Mouse (Mus musculus) liver, embryonic 11.5 days (tissue): ENCODE results near the gene Lrriq4. TPM values are rescaled to one million over a fixed set of nuclear protein-coding genes. Genes with fewer than 3 reads are reported as not detected.

Experiments
- ATAC-seq: fragments of 200-750 bp; cut with Nextera tagmentation; replicated peaks from 2 replicates; pipeline ENCODE4 v1.8.0; 2017; ENCODE audit warnings: moderate number of reproducible peaks, mild to moderate bottlenecking, moderate TSS enrichment, moderate library complexity; ENCODE audit not compliant: low FRiP score
- DNase-seq: peaks from one replicate; pipeline ENCODE4 v3.0.0-alpha.2; 2017; ENCODE audit warnings: low spot score
- H3K27ac ChIP-seq: fragments of 300-500 bp; sonication (generic); 2 replicates; pipeline ENCODE4 v1.5.1; 2014; ENCODE audit warnings: mild to moderate bottlenecking, low read depth, low read length, control low read depth
- H3K27me3 ChIP-seq: fragments of 300-500 bp; sonication (generic); replicated peaks from 2 replicates; pipeline ENCODE4 v1.6.1; 2014; ENCODE audit warnings: low read length, mixed read lengths; ENCODE audit not compliant: control insufficient read depth, insufficient read depth
- H3K36me3 ChIP-seq: fragments of 300-500 bp; sonication (generic); 2 replicates; pipeline ENCODE4 v1.6.1; 2014; ENCODE audit warnings: mild to moderate bottlenecking, low read length, moderate library complexity, mixed read lengths; ENCODE audit not compliant: control insufficient read depth, insufficient read depth
- H3K4me1 ChIP-seq: fragments of 300-500 bp; sonication (generic); replicated peaks from 2 replicates; pipeline ENCODE4 v1.6.1; 2014; ENCODE audit warnings: low read length, mixed read lengths; ENCODE audit not compliant: control insufficient read depth, insufficient read depth
- H3K4me2 ChIP-seq: fragments of 300-500 bp; sonication (generic); 2 replicates; pipeline ENCODE4 v1.6.1; 2014; ENCODE audit warnings: mild to moderate bottlenecking, control low read depth, moderate library complexity
- H3K4me3 ChIP-seq: fragments of 300-500 bp; sonication (generic); 2 replicates; pipeline ENCODE4 v1.5.1; 2014; ENCODE audit warnings: low read depth, low read length, control low read depth
- H3K9ac ChIP-seq: fragments of 300-500 bp; sonication (generic); 2 replicates; pipeline ENCODE4 v1.6.1; 2014; ENCODE audit warnings: low read depth, low read length, control low read depth
- H3K9me3 ChIP-seq: fragments of 300-500 bp; sonication (generic); 2 replicates; pipeline ENCODE4 v1.6.1; 2016; ENCODE audit warnings: low read length, inconsistent platforms, mixed read lengths; ENCODE audit not compliant: control insufficient read depth
- WGBS: fragments of 180-500 bp; shearing (Covaris S2); extraction: QIAGEN DNeasy Blood & Tissue Kit; methylation state at CpG from one replicate; pipeline ENCODE4 v1.1.7; 2014; 5-methylcytosine and 5-hydroxymethylcytosine counted together
- polyA plus RNA-seq: library from polyadenylated mRNA; unstranded; fragments of >200 nt; fragmentation: Nextera tagmentation; extraction: Ambion mirVana; gene quantifications from 2 replicates; pipeline ENCODE4 v1.2.1, GENCODE M21; 2014

The Lrriq4 gene
- not detected in 2 replicates for polyA plus RNA-seq

DNA sequence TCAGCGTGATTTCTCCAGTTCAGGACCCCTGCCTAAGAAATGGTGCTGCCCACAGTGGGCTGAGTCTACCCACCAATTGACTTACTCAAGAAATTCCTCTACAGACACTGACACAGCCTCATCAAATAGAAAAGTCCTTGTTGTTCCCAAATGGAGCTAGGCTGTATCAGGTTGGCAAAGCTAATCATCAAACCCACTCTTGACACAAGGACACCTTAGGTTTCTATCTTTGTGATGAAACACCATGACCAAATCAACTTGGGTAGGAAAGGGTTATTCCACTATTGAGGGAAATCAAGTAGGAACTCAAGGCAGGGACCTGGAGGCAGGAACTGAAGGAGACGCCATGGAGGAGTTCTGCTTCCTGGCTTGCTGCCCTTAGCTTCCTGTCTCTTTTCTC lies at the start of gene Lrriq4:
Lrriq4 (plus strand) TSS at position 301 of the 400 bp plus-strand sequence.
- Histone ChIP-seq H3K27me3 (peaks cover 4% of the 10 kb centered on the region), H3K4me1 (no peaks in the 10 kb centered on the region)
- WGBS: 72% methylated on average over 2 of the region's 2 CpGs

DNA sequence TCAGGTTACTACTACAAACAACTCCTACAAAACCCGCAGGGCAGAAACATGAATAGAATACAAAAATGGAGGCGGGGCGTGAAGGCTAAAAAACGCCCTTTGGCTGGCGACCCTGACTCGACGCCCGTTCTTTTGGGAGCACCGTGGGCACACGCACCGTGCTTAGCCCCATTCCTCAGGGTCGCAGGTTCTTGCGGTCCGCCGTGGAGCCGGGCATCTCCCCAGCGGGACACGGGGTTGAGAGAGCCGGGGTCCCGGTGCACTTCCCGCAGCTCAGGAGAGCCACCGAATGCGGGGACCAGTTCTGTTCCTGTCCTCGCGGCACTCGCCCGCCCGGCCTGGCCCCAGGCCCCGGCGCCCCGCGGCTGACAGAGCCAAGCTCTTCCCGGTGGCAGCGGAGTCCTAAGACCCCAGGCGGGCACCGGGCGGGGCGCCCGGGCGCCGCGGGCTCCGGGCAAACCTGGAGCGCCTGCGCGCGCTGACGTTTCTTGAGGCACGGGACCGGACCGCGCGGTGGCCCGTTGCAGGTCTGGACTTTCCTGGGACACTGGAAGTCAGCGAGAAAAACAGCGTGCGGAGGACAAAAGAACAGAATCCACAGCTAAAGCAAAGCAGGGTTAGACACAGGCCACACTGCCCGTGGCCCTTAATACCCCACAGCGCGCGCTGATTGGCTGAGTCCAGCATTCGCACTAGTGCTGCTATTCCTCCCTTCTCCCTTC lies 49.0 kb upstream of the Lrriq4 start:
- peak overlapping the region; percentile 91 for H3K4me2 ChIP-seq
- H3K4me1 ChIP-seq: no peaks in the 10 kb centered on the region
- H3K9ac ChIP-seq: peak overlapping the region; percentile 80
- peak; percentile 66 for DNase-seq
- no peaks in the 10 kb centered on the region for H3K9me3 ChIP-seq
- H3K27ac ChIP-seq: no peak overlapping the region
- H3K4me3 ChIP-seq: peak overlapping the region; percentile 78
- under 1% methylated on average over 62 of the region's 62 CpGs for WGBS
- H3K27me3 ChIP-seq: no peaks in the 10 kb centered on the region
- H3K36me3 ChIP-seq: no peaks in the 10 kb centered on the region
- ATAC-seq: peak; percentile 50

More for the DNA sequence above, at the start of gene Lrriq4:
- ATAC-seq (no peak), DNase-seq (no peak)
- Histone ChIP-seq H3K9me3 (no peaks in the 10 kb centered on the region), H3K9ac (no peak within 1 kb of the TSS), H3K4me2 (no peak within 1 kb of the TSS), H3K36me3 (no peaks in the 10 kb centered on the region), H3K27ac (no peak within 1 kb of the TSS), H3K4me3 (no peak within 1 kb of the TSS)

DNA sequence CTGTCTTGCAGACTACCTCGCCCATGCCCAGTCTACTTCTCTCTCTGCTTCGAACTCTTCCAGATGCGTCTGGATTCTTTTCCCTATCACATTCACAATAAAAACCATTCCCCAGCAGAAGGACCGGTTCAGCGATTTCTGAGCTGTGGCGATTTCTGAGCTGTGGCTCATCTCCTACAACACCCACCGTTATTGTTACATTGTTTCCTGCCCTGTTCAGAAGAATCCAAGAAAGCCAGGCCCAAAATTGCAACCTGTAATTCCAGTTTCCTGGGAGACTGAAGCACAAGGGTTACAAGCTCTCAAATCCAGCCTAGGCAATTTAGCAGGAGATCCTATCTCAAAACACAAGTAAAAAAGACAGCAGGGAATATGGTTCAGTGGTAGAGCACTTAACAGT lies 47.0 kb upstream of the Lrriq4 start:
- Histone ChIP-seq H3K36me3 (no peaks in the 10 kb centered on the region), H3K9ac (no peak overlapping the region), H3K4me3 (no peak overlapping the region), H3K4me2 (no peak overlapping the region), H3K9me3 (no peaks in the 10 kb centered on the region), H3K4me1 (no peaks in the 10 kb centered on the region), H3K27ac (no peak overlapping the region), H3K27me3 (no peaks in the 10 kb centered on the region)
- ATAC-seq (no peak), DNase-seq (no peak)
- WGBS: 85% methylated on average over 7 of the region's 7 CpGs

DNA sequence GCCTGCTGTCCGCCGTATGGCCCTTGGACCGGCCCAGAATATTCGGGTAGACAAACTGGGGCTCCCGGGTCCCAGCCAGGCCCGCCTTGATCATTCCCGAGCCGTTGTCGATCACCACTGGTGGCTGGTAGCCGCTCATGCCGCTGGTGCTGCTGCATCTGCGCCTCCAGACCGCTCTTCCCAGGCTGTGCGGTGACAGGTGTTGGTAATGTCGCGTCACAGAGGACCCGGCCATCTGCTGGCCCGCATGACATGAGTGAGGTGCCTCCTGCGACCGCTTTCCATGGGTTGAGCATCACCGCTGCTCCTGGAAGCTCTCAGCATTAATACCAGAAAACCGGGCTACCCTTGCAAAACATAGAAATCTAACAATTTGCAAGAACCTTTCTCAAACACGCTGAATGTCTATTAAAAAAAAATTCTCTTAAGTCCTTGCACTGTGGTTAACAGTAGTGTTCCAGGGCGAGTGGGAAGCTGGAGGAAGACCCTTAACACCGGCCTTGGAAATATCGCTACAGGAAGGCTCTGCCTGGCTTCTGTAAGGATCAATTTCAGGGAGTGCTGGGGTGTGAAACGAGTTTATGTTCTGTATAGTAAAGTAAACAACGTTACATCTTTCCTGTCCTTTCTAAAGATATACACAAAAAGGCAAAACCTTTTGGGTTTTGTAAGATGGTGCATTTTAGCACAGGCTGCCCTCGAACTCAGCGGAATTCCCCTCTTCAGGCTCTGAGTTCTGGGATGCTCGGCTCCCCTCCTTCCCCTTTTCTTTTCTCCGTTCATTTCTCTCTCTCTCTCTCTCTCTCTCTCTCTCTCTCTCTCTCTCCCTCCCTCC lies 44.4 kb upstream of the Lrriq4 start, which contains the start of gene Actrt3:
Actrt3 (minus strand) TSS at position 229 of the 835 bp plus-strand sequence.
- WGBS: 2% methylated on average over 32 of the region's 32 CpGs
- H3K4me2 ChIP-seq: peak within 1 kb of the TSS; percentile 93
- H3K9ac ChIP-seq: peak within 1 kb of the TSS; percentile 64
- H3K4me3 ChIP-seq: peak within 1 kb of the TSS; percentile 63
- DNase-seq: peak; percentile 52
- H3K36me3 ChIP-seq: no peaks in the 10 kb centered on the region
- no peak for ATAC-seq
- no peaks in the 10 kb centered on the region for H3K27me3 ChIP-seq
- peaks cover 5% of the 10 kb centered on the region for H3K4me1 ChIP-seq
- H3K27ac ChIP-seq: peak within 1 kb of the TSS; percentile 10; the same call in 1 of the 2 replicates
- no peaks in the 10 kb centered on the region for H3K9me3 ChIP-seq

DNA sequence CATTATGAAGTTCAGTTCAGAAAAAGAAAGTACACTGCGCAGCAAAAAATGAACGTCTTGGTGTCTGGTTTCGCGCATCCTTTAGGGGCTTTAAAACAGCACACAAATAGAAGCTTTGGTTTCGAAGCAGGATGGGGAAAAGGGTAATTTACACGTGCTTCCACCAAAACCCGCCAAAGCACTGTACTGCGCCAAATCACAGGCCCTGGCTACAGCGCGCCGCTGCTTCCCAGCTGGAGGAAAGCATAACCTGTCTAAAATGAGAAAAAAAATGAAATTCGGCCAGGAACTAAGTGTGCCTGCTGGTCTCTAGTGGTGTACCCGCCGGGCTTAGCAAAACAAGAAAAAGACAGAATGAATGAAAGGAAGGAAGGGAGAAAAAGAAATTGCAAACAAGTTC lies 43.6 kb upstream of the Lrriq4 start:
- H3K27ac ChIP-seq: peak overlapping the region; percentile 10; the same call in 1 of the 2 replicates
- WGBS: 0% methylated on average over 14 of the region's 14 CpGs
- peak overlapping the region; percentile 64 for H3K9ac ChIP-seq
- no peaks in the 10 kb centered on the region for H3K36me3 ChIP-seq
- DNase-seq (peak; percentile 65), ATAC-seq (no peak)
- H3K4me3 ChIP-seq: peak overlapping the region; percentile 63
- peaks cover 5% of the 10 kb centered on the region for H3K4me1 ChIP-seq
- H3K9me3 ChIP-seq: no peaks in the 10 kb centered on the region
- peak overlapping the region; percentile 93 for H3K4me2 ChIP-seq
- no peaks in the 10 kb centered on the region for H3K27me3 ChIP-seq

DNA sequence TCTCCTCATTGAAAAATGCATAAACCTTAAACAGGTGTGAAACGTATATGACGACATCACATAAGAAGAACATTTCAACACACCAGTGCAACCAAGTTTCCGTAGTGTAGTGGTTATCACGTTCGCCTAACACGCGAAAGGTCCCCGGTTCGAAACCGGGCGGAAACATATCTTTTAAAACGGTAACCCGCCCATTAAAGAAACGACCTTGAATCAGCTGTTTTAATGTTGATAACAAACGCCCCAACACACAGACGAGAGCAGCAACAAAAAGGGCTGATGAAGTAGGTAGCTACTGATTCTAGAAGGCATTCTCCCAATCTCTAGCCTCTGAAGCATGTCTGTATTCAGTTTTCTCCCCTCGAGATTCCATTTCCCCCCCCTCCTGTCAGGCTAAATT lies 43.1 kb upstream of the Lrriq4 start:
- Histone ChIP-seq H3K9me3 (no peaks in the 10 kb centered on the region), H3K27me3 (no peaks in the 10 kb centered on the region), H3K36me3 (no peaks in the 10 kb centered on the region), H3K4me2 (peak overlapping the region; percentile 93), H3K4me3 (peak overlapping the region; percentile 63), H3K9ac (no peak overlapping the region), H3K27ac (peak overlapping the region; percentile 33; the same call in 1 of the 2 replicates), H3K4me1 (peaks cover 5% of the 10 kb centered on the region)
- under 1% methylated on average over 17 of the region's 17 CpGs for WGBS
- ATAC-seq (peak; percentile 67), DNase-seq (peak; percentile 79)

DNA sequence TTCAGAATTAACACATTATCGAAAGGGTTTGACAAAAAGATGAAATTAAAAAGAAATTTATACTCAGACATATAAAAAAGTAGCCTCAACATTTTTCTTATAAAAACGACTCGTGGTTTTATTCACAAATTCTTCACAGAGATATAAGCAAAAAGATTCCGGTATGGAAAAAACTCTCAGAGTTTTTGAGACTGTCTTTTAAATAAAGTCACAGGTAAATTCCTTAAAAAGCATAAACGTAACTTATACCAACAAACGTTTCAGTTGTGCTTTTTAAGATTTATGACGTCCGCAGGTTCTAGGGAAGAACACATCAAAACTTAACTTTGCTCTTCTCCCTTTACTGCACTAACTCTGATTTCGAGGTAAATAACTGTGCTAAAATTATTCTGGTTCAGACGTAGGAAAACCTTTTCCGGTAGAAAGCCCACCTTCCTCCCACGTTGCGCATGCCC lies 42.7 kb upstream of the Lrriq4 start:
- no peaks in the 10 kb centered on the region for H3K27me3 ChIP-seq
- H3K9ac ChIP-seq: peak overlapping the region; percentile 17; the same call in 1 of the 2 replicates
- ATAC-seq (no peak), DNase-seq (no peak)
- 1% methylated on average over 13 of the region's 13 CpGs for WGBS
- peak overlapping the region; percentile 75 for H3K4me3 ChIP-seq
- peak overlapping the region; percentile 93 for H3K4me2 ChIP-seq
- no peaks in the 10 kb centered on the region for H3K9me3 ChIP-seq
- H3K4me1 ChIP-seq: peaks cover 5% of the 10 kb centered on the region
- H3K27ac ChIP-seq: peak overlapping the region; percentile 88
- H3K36me3 ChIP-seq: no peaks in the 10 kb centered on the region

DNA sequence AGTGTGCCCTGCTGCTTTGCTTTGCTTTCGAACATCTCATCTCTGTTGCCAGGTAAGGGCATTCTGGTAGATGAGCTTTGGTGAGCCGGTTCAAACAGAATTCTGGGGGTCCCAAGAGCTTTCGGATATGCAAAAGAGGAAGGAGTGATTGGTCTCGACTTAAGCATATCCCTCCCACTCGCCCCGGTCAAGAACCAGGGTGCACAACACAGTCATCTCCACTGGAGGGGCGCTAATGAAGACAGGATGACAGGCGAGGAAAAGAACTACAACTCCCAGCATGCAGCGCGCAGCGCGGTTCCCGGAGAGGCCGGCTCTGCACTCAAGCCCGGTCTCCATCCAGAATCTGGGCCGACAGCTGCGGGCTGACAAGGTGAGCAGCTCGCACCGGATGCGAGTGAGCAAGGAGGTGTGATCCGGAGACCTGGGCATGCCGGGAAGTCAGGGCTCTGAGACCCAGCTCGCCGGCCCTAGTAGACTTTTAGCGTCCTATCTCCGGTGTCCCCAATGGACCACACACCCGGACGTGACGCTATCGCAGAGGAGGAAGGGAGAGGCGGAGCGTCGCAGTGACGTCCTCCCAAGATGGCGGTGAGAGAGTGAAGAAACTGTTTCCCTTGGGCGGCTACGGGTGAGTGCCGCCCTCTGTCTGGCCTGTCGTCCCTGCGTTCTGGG lies 42.1 kb upstream of the Lrriq4 start, which contains the start of gene Mynn:
Mynn (plus strand) TSS at position 1 of the 675 bp plus-strand sequence.
- under 1% methylated on average over 40 of the region's 40 CpGs for WGBS
- ATAC-seq (peak; percentile 90), DNase-seq (peak; percentile 97)
- Histone ChIP-seq H3K4me2 (peak within 1 kb of the TSS; percentile 93), H3K4me3 (peak within 1 kb of the TSS; percentile 75), H3K36me3 (peaks cover 1% of the 10 kb centered on the region; the same call in 1 of the 2 replicates), H3K9ac (peak within 1 kb of the TSS; percentile 82), H3K27me3 (no peaks in the 10 kb centered on the region), H3K27ac (peak within 1 kb of the TSS; percentile 88), H3K4me1 (peaks cover 5% of the 10 kb centered on the region), H3K9me3 (no peaks in the 10 kb centered on the region)
